Mouse (Mus musculus) limb, embryonic 15.5 days (tissue): ENCODE measurements around the gene Txn1. TPM values are rescaled to one million over a fixed set of nuclear protein-coding genes. Genes with fewer than 3 reads are reported as not detected.
A peak's percentile ranks its signal among the peaks of the same experiment; 100 is the strongest.

Experiments
- ATAC-seq: fragments of 200-750 bp; cut with Nextera tagmentation; 2 replicates; pipeline ENCODE4 v1.8.0; 2017; ENCODE audit warnings: low read depth, moderate TSS enrichment; ENCODE audit not compliant: insufficient number of reproducible peaks, low FRiP score, low TSS enrichment
- H3K27ac ChIP-seq: fragments of 300-500 bp; sonication (generic); 2 replicates; pipeline ENCODE4 v1.5.1; 2015; ENCODE audit warnings: moderate library complexity, mild to moderate bottlenecking, inconsistent platforms
- H3K27me3 ChIP-seq: fragments of 300-500 bp; sonication (generic); 2 replicates; pipeline ENCODE4 v1.6.1; 2015; ENCODE audit warnings: inconsistent platforms
- H3K36me3 ChIP-seq: fragments of 300-500 bp; sonication (generic); 2 replicates; pipeline ENCODE4 v1.6.1; 2015; ENCODE audit warnings: inconsistent platforms
- H3K4me1 ChIP-seq: fragments of 300-500 bp; sonication (generic); 2 replicates; pipeline ENCODE4 v1.6.1; 2015; ENCODE audit warnings: inconsistent platforms
- H3K4me2 ChIP-seq: fragments of 300-500 bp; sonication (generic); 2 replicates; pipeline ENCODE4 v1.6.1; 2015; ENCODE audit warnings: mild to moderate bottlenecking, inconsistent platforms
- H3K4me3 ChIP-seq: fragments of 300-500 bp; sonication (generic); 2 replicates; pipeline ENCODE4 v1.5.1; 2015; ENCODE audit warnings: mild to moderate bottlenecking, inconsistent platforms
- H3K9ac ChIP-seq: fragments of 300-500 bp; sonication (generic); 2 replicates; pipeline ENCODE4 v1.6.1; 2015; ENCODE audit warnings: inconsistent platforms
- H3K9me3 ChIP-seq: fragments of 300-500 bp; sonication (generic); 2 replicates; pipeline ENCODE4 v1.6.1; 2016; ENCODE audit warnings: inconsistent platforms
- WGBS: fragments of 180-500 bp; shearing (Covaris S2); methylation state at CpG from one replicate; pipeline ENCODE4 v1.1.7; 2015; 5-methylcytosine and 5-hydroxymethylcytosine counted together
- polyA plus RNA-seq: library from polyadenylated mRNA; unstranded; fragments of >200 nt; fragmentation: Nextera tagmentation; extraction: Ambion mirVana; gene quantifications from 2 replicates; pipeline ENCODE4 v1.2.1, GENCODE M21; 2015

Gene Txn1
- polyA plus RNA-seq, 1 experiment from 2014 or later, result 362 TPM

DNA sequence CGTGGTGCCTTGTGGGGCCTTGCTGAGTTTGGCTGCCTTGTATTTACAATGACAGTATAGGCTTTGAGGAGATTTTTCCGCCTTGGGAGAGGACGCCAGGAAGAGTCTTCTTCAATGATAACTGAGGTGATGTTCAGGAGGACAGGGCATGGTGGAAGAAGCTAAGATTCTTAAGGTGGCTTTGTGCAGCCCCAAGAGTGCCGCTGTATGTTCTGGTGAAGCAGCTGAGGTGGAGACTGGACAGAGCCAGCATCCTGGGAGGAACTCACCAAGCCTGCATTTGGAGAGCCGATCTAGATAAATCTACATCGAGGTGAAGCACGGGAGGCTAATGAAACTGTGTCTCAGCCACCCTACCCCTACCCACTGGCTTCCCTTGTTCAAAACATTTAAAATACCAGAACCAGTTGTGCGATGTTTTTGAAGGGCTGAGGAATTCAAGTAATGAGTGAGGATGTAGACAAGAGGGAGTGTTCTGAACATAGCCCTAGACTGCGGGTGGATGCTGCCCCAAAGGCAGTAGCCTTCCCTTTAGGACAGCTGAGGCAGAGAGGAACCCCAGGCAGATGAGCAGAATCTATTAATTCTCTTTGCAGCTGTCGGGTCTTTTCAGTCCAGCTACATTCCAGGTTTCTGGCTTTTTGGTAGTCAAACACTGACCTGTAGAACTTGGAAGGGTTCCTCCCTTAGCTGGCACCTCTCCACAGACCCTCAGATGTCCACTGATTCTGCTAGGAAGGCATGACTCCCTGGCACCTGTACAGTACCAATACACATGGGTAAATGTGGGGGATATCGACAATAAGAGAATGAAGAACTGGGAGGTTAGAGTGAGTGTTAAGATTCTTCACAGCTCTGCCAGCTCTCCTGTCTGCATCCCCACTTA lies 1.2 kb upstream of the Txn1 start:
- WGBS, result 38% methylated on average over 11 of the region's 11 CpGs
- H3K27ac ChIP-seq, result peak overlapping the region; percentile 96
- H3K4me1 ChIP-seq, result peaks cover 21% of the 10 kb centered on the region
- H3K27me3 ChIP-seq, result no peaks in the 10 kb centered on the region
- 0 out of 2 replicates have a peak overlapping the region, but pooled peaks have one; percentile 31 for H3K9ac ChIP-seq
- peak overlapping the region; percentile 69 for H3K4me2 ChIP-seq
- no peak for ATAC-seq
- peak overlapping the region; percentile 89 for H3K4me3 ChIP-seq
- no peaks in the 10 kb centered on the region for H3K36me3 ChIP-seq
- no peaks in the 10 kb centered on the region for H3K9me3 ChIP-seq

DNA sequence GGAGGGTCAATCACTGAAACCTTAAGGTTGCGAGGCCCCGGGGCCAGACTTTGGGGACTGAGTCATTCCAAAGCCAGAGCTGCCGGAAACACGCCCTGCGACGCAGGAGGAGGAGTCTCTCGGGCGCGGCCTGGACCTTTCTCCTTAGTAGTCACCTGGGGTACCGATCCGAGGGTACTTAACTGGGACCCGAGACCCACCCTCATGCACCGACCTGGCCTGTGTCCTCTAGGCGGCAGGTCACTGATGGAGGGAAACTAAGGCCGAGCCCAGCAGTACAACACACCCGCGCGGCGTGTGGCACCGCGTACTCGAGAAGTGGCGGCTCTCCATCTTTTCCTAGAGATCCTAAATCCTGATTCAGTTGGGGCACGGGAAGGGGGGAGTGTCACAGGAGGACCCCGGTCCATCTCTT lies 660 bp downstream of the Txn1 start:
- peak overlapping the region; percentile 89 for H3K4me3 ChIP-seq
- under 1% methylated on average over 25 of the region's 25 CpGs for WGBS
- no peak; the same call in 1 of the 2 replicates for ATAC-seq

DNA sequence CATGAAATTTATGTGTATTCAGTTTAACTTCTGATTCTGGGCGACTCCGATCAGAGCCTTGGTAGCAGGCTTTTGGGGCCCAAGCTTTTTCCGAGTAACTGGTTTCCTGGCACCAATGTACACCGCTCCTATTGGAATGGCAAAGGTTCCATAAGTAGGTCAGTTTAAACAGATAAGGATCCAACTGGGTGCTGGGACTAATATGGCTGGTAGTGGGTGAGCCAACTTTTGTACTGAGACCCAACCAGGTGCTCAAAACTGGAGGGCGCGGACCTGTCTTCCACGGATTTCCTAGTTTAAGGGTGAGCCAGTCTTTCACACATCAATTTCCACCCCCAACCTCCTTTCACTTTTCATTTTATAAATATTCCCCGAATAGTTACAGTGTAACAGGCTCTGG lies 1.2 kb downstream of the Txn1 start:
- H3K4me2 ChIP-seq, result peak overlapping the region; percentile 69
- no peaks in the 10 kb centered on the region for H3K9me3 ChIP-seq
- peak overlapping the region; percentile 76; the same call in 1 of the 2 replicates for H3K9ac ChIP-seq
- H3K4me3 ChIP-seq, result peak overlapping the region; percentile 89
- no peaks in the 10 kb centered on the region for H3K27me3 ChIP-seq
- ATAC-seq, result no peak
- H3K27ac ChIP-seq, result peak overlapping the region; percentile 93
- H3K36me3 ChIP-seq, result peaks cover 21% of the 10 kb centered on the region
- WGBS, result 70% methylated on average over 8 of the region's 8 CpGs
- H3K4me1 ChIP-seq, result peaks cover 21% of the 10 kb centered on the region

More for the DNA sequence above, 660 bp downstream of the Txn1 start:
- no peaks in the 10 kb centered on the region for H3K27me3 ChIP-seq
- peak overlapping the region; percentile 69 for H3K4me2 ChIP-seq
- H3K9me3 ChIP-seq, result no peaks in the 10 kb centered on the region
- peak overlapping the region; percentile 76 for H3K9ac ChIP-seq
- H3K27ac ChIP-seq, result peak overlapping the region; percentile 93
- H3K4me1 ChIP-seq, result peaks cover 21% of the 10 kb centered on the region
- peaks cover 15% of the 10 kb centered on the region for H3K36me3 ChIP-seq

DNA sequence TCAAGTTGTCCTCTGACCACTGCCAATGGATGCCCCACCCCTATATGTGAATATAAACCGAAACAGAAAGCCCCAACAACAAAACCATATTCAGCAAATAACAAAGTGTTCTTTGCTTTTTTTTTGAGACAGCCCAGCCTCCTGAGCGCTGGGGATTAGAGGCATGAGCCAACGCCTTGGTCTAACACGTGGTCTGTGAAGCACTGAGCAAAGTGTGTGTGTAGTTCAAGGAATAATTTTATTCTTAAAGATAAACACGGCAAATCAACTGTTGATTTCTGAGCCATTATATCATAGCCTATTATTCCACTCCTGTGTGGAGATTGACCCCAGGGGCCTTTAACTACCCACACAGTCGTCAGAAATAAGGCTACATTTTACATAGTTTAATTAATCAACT lies 1.6 kb downstream of the Txn1 start:
- WGBS, result 74% methylated on average over 6 of the region's 6 CpGs
- no peak overlapping the region for H3K9ac ChIP-seq
- no peak for ATAC-seq
- peaks cover 25% of the 10 kb centered on the region for H3K36me3 ChIP-seq
- H3K27me3 ChIP-seq, result no peaks in the 10 kb centered on the region
- H3K27ac ChIP-seq, result no peak overlapping the region
- no peaks in the 10 kb centered on the region for H3K9me3 ChIP-seq
- peak overlapping the region; percentile 69 for H3K4me2 ChIP-seq
- peaks cover 21% of the 10 kb centered on the region for H3K4me1 ChIP-seq
- peak overlapping the region; percentile 89 for H3K4me3 ChIP-seq

DNA sequence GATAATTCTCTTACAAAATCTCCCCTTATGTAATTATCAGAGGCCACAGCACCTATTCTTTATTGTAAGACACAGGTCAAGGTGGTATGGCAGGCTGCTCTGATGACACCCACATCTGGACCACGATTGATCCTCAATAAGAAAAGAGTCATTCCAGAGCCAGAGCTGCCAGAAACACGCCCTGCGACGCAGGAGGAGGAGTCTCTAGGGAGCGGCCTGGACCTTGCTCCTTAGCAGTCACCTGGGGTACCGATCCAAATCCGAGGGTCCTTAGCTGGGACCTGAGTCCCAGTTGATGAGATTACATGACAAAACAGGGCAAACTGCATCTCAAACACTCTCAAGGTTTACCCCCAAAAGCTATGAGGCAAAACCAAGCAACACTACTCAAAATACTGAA lies 2.4 kb downstream of the Txn1 start:
- Histone ChIP-seq H3K9ac (no peak overlapping the region), H3K9me3 (no peaks in the 10 kb centered on the region), H3K27ac (no peak overlapping the region), H3K27me3 (no peaks in the 10 kb centered on the region), H3K4me1 (peaks cover 21% of the 10 kb centered on the region), H3K36me3 (peaks cover 33% of the 10 kb centered on the region), H3K4me3 (no peak overlapping the region), H3K4me2 (no peak overlapping the region)
- no peak for ATAC-seq
- 86% methylated on average over 7 of the region's 7 CpGs for WGBS

DNA sequence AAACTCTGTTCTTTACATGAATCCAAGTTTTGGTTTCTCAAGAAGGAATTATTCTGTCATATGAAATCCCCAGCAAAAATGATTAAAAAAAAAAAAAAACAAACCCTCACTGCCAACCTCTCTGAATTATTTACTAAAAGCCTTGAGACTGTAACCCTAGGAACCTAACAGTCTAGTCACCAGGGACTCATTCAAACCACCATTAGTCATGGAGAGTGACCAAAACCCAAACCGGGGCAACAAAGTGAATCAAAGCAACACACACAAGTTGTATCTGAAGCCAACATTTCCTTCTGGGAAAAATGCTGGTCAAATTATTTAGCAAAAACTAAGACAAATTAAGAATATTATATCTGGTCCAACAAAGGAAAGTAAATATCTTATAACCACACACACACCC lies 3.3 kb downstream of the Txn1 start:
- H3K27ac ChIP-seq, result no peak overlapping the region
- H3K9ac ChIP-seq, result no peak overlapping the region
- H3K4me1 ChIP-seq, result peaks cover 20% of the 10 kb centered on the region
- H3K4me3 ChIP-seq, result no peak overlapping the region
- H3K9me3 ChIP-seq, result no peaks in the 10 kb centered on the region
- no peak for ATAC-seq
- H3K27me3 ChIP-seq, result no peaks in the 10 kb centered on the region
- 77% methylated on average over 1 of the region's 1 CpGs for WGBS
- no peak overlapping the region for H3K4me2 ChIP-seq
- H3K36me3 ChIP-seq, result peaks cover 41% of the 10 kb centered on the region

DNA sequence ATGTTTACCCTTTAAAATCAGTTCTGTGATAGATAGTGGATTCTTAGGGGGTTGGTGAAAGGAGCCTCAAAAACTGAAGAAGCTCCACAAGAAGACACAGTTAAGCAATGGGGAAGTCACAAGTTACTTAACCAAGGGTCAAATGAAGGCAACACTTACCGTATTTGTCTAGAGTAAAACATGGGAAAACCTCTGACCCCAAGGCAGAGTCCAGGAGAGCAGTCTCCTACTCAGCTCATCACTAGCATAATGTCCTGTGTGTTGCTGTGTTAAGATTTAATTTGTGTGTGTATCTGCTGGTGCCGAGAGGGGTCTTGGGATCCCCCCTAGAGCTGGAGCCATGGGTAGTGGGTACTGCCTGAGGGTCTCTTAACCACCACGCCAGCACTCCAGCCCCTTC lies 3.8 kb downstream of the Txn1 start:
- no peak for ATAC-seq
- H3K9ac ChIP-seq, result no peak overlapping the region
- 91% methylated on average over 3 of the region's 3 CpGs for WGBS
- no peak overlapping the region for H3K4me3 ChIP-seq
- H3K9me3 ChIP-seq, result no peaks in the 10 kb centered on the region
- H3K4me2 ChIP-seq, result no peak overlapping the region
- H3K27me3 ChIP-seq, result no peaks in the 10 kb centered on the region
- peaks cover 16% of the 10 kb centered on the region for H3K4me1 ChIP-seq
- H3K27ac ChIP-seq, result no peak overlapping the region
- peaks cover 46% of the 10 kb centered on the region for H3K36me3 ChIP-seq

DNA sequence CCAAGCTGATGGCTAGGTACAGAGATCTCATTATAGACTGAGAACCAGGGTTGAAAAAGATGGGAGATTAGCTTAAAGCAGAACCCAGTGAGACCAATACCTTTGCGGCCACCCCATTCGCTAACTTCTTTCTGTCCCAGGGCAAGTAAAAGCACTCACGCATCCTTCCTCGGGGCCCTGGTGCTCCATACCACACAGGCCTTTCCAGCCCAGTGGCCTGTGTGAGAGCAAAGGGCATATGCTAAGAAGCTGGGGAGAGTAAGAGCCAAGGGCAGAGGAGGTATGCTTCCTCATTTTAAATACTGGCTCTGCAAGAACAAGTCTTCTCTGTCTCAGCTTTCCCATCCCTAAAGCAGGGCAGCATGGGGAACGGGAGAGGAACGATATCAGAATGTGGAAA lies 6.3 kb downstream of the Txn1 start:
- WGBS, result 95% methylated on average over 6 of the region's 6 CpGs
- Histone ChIP-seq H3K27me3 (no peaks in the 10 kb centered on the region), H3K9ac (no peak overlapping the region), H3K36me3 (peaks cover 66% of the 10 kb centered on the region), H3K27ac (no peak overlapping the region), H3K4me1 (peaks cover 5% of the 10 kb centered on the region; the same call in 1 of the 2 replicates), H3K9me3 (no peaks in the 10 kb centered on the region), H3K4me3 (no peak overlapping the region), H3K4me2 (no peak overlapping the region)
- ATAC-seq, result no peak

DNA sequence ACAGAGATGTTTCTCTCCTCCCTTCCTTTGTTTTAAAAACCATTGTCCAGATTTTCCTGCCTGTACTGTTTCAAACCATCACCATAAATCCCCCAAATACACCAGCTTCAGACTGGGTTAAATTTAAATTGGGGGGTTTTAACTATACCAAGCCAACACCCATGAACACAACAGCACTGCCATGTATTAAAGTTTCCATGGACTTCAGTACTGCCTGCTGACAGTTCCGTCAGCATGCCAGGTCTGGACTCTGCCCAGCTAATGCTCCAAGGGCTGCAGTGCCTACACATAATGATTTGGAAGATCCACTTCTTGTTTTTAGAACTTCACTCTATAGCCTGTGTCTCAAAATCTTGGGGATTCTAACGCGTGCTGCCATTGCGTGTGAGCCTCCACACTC lies 8.7 kb downstream of the Txn1 start:
- Histone ChIP-seq H3K27ac (no peak overlapping the region), H3K36me3 (peaks cover 87% of the 10 kb centered on the region)

DNA sequence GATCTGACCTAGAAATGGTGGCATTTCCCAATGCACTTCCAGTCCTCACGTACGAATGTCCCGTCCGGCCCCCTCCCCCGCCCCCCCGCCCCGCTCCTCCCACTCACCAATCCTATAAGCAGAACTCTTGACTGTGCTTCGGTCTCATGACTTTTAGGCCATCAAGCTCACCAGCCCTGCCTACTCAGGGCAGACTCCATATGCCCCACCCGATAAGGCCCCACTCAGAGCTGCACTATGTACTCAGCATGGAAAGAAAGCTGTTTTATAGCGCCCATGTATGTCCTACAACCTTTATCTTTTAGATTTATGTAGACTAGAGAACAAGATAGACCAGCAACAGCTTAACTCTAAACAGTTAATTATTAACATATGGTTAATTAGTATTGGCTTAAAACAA lies 9.2 kb downstream of the Txn1 start:
- ATAC-seq, result no peak
- H3K9me3 ChIP-seq, result no peaks in the 10 kb centered on the region
- H3K4me2 ChIP-seq, result no peak overlapping the region
- peaks cover 91% of the 10 kb centered on the region for H3K36me3 ChIP-seq
- no peaks in the 10 kb centered on the region for H3K4me1 ChIP-seq
- H3K9ac ChIP-seq, result no peak overlapping the region
- WGBS, result 79% methylated on average over 10 of the region's 10 CpGs
- H3K27ac ChIP-seq, result no peak overlapping the region
- no peak overlapping the region for H3K4me3 ChIP-seq
- H3K27me3 ChIP-seq, result no peaks in the 10 kb centered on the region

More for the DNA sequence above, 8.7 kb downstream of the Txn1 start:
- ATAC-seq, result no peak
- Histone ChIP-seq H3K4me1 (no peaks in the 10 kb centered on the region), H3K4me2 (no peak overlapping the region), H3K4me3 (no peak overlapping the region), H3K9ac (no peak overlapping the region), H3K27me3 (no peaks in the 10 kb centered on the region), H3K9me3 (no peaks in the 10 kb centered on the region)
- WGBS, result 89% methylated on average over 4 of the region's 4 CpGs

DNA sequence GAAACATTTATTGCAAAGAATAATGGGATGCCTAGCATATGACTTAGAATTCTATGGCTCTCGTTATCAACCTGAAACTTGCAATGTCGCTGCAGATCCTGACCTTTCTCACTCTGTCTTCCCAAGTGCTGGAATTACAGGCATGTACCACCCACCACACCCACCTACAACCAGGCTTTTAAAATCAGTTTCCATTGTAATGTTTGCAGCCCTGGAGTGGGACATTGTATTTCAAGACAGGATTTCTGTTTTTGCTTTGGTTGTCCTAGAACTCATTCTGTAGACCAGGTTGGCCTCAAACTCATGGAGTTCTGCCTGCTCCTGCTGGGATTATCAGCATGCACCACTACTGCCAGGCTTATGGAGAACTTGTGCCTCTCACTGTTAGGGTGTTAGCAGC lies 13.3 kb downstream of the Txn1 start:
- Histone ChIP-seq H3K27me3 (no peaks in the 10 kb centered on the region), H3K4me1 (no peaks in the 10 kb centered on the region), H3K4me2 (no peak overlapping the region), H3K9me3 (no peaks in the 10 kb centered on the region), H3K27ac (no peak overlapping the region), H3K4me3 (no peak overlapping the region), H3K9ac (no peak overlapping the region), H3K36me3 (peaks cover 52% of the 10 kb centered on the region)
- 85% methylated on average over 2 of the region's 2 CpGs for WGBS
- ATAC-seq, result no peak

DNA sequence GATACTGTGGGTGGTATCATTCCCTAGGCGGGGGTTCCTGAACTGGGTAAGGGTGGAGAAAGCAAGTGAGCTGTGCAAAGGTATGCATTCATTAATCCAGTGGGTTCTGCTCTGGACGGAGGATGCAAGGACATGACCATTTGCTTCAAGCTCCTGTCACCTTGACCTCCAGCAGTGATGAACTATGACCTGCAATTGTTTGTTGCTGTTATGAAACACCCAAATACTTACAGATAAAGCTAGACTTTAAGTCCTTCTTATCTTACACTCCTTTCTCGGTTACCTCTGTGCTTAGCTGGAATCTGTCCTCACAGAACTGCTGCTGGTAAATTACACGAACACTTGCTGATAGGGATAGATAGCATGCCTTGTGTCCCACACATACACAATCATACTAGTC lies 15.6 kb downstream of the Txn1 start:
- Histone ChIP-seq H3K9ac (no peak overlapping the region), H3K4me3 (no peak overlapping the region), H3K27me3 (no peaks in the 10 kb centered on the region), H3K9me3 (no peaks in the 10 kb centered on the region), H3K4me1 (no peaks in the 10 kb centered on the region), H3K36me3 (peaks cover 35% of the 10 kb centered on the region), H3K27ac (no peak overlapping the region), H3K4me2 (no peak overlapping the region)
- 87% methylated on average over 4 of the region's 4 CpGs for WGBS
- no peak for ATAC-seq
